Mouse (Mus musculus) brain, embryonic 14.5 days (tissue): ENCODE results near the gene Prr19. TPM values are rescaled to one million over a fixed set of nuclear protein-coding genes. Genes with fewer than 3 reads are reported as not detected.
"Not testable (repeated sequence)": the region's sequence is repeated elsewhere in the genome, so short reads cannot be mapped to it uniquely, and the experiment has no call there.

Experiments
- DNase-seq: peaks from one replicate; pipeline ENCODE4 v3.0.0-alpha.2; 2011; ENCODE audit warnings: low read depth
- CTCF ChIP-seq: fragments of 200-500 bp; IDR thresholded peaks from 2 replicates; pipeline ENCODE4 v1.5.1; 2012; ENCODE audit warnings: inconsistent platforms, mild to moderate bottlenecking, moderate library complexity, borderline replicate concordance; ENCODE audit not compliant: insufficient read depth, insufficient read length; ENCODE audit errors: extremely low read depth
- POLR2A ChIP-seq: fragments of 200-500 bp; IDR thresholded peaks from 2 replicates; pipeline ENCODE4 v1.6.1; 2012; ENCODE audit warnings: mild to moderate bottlenecking, inconsistent platforms, borderline replicate concordance; ENCODE audit not compliant: poor library complexity, insufficient read depth, insufficient read length, severe bottlenecking; ENCODE audit errors: extremely low read depth
- polyA plus RNA-seq: library from polyadenylated mRNA; depleted of rRNA; stranded (reverse); fragments of >200 nt; gene quantifications from 2 replicates; pipeline ENCODE4 v1.2.3, GENCODE M21; 2012; rRNA removed

Prr19 gene
- 2.8 and 2.9 TPM in 2 replicates for polyA plus RNA-seq

DNA sequence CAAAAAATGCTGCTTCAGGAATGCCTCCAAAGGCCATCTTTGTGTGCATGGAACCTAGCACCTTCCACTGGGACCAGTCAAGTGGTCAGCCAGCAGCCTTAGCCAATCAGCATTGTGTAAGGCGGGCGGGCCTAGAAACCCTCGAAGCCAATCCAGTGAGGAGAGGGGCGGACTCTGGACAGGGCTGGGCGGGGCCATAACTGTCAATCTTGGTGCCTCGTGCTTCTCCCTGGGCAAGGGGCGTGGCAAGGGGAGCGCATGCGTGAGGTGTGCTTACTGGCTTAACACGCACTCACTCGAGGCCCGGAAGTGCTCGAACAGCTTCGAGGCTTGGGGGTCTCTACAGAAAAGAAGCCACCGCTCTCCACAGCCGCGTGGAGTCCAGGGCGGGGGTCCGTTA, at the start of gene Prr19:
TSS of gene Prr19 (plus strand) at position 349 of the 400 bp plus-strand sequence.
- TF ChIP-seq POLR2A = no peak
- TF ChIP-seq CTCF = no peak

DNA sequence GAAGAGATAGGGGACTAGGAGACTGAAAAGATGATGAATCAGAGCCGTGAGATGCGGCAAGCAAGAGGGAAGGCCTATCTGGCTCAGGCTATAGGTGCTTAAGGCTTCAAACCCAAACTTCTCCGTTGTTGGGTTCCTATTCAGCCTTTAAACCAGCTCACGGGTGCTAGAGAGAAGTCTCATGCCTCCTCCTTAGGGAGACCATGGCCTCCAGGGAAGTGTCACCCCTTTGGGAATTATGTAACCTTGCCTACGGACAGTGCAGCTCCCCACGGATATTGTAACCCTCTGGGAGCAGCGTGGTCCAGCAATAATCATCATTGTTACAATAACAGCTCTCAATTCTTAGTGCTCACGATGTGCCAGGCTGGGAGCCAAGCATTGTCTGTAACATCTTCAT, 49.4 kb upstream of the Prr19 start:
- TF ChIP-seq CTCF (no peak), POLR2A (no peak)
- DNase-seq = no peak

More for the DNA sequence above, at the start of gene Prr19:
- DNase-seq = peak; percentile 83

DNA sequence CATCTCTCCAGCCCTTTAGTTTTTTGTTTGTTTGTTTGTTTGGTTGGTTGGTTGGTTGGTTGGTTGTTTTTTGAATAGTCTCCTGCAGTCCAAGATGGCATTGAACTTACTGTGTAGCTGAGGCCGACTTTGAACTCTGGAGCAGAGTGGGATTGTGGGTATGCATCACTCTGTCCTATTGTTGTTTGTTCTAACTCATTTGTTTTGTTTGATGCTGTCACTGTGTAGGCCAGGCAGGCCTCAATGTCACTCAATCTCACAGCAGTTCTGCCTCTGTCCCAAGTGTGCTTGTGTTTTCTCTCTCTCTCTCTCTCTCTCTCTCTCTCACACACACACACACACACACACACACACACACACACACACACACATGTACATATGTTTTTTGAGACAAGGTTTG, 39.3 kb upstream of the Prr19 start:
- no peak for DNase-seq
- TF ChIP-seq CTCF = no peak
- TF ChIP-seq POLR2A = no peak

- no peak for DNase-seq
- TF ChIP-seq CTCF (no peak), POLR2A (no peak)
These were observed 37.0 kb upstream of the Prr19 start for GRCm38 (mm10) chr7:25263968-25264870.

DNA sequence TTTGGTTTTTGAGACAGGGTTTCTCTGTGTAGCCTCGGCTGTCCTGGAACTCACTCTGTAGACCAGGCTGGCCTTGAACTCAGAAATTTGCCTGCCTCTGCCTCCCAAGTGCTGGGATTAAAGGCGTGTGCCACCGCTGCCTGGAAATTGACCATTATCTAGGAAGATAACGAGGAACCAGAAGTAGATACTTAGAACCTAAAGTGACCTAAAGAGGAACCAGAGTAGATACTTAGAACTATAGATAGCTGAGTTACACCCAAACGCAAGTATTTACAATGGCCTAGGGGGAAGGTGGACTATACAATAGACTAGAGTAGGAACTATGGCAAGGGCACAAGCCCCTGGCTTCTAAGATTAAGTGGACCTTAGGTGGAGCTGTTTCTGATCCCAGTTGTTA, 35.5 kb upstream of the Prr19 start:
- DNase-seq = not testable (repeated sequence)

GRCm38 (mm10) chr7:25266180-25266962, 34.8 kb upstream of the Prr19 start:
- no peak for DNase-seq
- no peak for TF ChIP-seq CTCF
- no peak for TF ChIP-seq POLR2A

DNA sequence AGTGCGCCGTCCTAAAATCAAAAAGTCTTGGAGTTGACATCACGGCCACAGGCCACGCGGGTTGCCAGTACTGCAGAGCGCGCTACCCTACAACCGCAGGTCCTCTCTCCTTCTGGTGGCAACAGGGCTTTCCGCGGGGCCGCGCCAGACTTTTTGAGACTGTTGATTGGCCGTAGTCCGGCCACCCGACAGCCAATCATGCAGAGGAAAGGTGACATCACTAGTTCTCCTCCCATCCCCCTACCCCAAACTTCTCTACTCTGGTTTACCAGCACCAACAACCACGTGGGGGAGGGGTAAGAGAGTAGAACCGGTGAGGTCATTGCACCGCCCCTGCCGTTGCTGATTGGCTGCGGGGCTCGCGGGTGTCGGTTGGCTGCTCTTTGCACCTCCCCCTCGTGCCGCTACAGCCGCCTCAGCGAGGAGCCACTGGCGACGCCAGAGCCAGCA, 33.9 kb upstream of the Prr19 start, which contains the start of gene Cic:
TSS of gene Cic (plus strand) at position 404 of the 450 bp plus-strand sequence.
- TF ChIP-seq POLR2A (no peak), CTCF (0 out of 2 replicates have a peak, but pooled peaks have one; percentile 3)
- peak; percentile 99 for DNase-seq

DNA sequence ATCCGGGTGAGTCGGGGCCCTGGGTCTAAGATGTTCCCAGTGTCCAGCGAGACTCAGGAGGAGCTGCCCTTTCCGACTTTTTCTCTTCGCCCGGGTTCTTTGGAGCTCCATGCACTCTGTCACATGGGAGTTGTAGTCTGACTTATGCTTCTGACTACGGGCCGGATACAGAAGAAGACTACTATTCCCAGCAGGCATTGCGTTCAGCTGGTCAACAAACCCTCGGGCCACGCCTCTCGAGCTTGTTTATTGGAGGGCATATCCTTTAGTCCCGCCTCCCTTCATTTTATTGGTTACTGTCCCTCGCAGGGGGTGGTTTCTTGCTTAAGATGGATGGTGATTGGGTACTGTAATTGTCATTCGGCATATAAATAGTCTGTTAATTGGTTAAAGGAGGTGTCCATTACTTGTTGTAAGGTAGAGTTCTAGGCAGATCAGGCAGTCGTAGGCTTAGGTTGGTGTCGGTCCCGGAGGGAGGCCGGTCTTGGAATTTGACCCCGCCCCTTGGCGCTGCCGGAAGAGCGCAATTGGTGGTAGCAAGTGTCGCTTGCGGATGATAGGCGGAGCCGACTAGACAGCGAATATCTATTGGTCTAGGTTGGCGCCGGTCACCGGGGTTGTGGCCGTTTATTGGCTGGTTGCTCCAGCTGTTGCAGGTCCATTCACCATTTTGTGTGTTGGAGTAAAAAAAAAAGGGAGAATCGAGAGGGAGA, 33.3 kb upstream of the Prr19 start:
- DNase-seq = peak; percentile 100
- TF ChIP-seq POLR2A (no peak), CTCF (no peak)

GRCm38 (mm10) chr7:25268588-25268987, 32.6 kb upstream of the Prr19 start:
- TF ChIP-seq POLR2A = no peak
- DNase-seq = no peak

DNA sequence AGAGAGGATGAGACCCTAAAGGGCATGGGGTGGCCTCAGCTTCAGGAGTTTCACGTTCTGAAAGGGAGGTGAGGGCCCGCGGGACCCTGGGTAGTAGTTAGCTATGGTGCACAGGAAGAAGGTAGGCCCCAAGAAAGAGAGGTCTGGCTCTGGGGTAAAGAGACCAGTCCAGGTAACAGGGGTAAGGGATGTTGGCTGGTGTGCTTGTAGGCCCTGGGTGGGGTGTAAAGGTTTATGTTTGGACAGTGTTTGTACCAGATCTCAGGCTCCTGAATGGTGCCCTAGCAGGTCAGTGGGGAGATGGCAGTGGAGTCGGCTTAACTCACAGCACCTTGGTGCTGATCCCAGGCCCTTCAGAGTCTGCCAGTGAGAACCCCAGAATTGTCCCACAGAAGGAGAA, 32.2 kb upstream of the Prr19 start:
- TF ChIP-seq POLR2A = no peak
- no peak for TF ChIP-seq CTCF
- no peak for DNase-seq
